Mouse (Mus musculus): Measurements from ENCODE around the gene Matn3. TPM values are rescaled to one million over a fixed set of nuclear protein-coding genes. Genes with fewer than 3 reads are reported as not detected.

Matn3 gene
- 0.27 and 0.60 TPM in 2 replicates for polyA plus RNA-seq (2015; fragmentation: Nextera tagmentation; extraction: Ambion mirVana)

GRCm38 (mm10) chr12:8947714-8948464 lies at the start of gene Matn3:
Gene Matn3, plus strand, starts transcription at chr12:8947929.
- Histone ChIP-seq H3K27me3 (peaks cover 21% of the 10 kb centered on the region), H3K27ac (no peak within 1 kb of the TSS), H3K4me3 (replicated peaks) (peak within 1 kb of the TSS; percentile 51), H3K4me2 (peak within 1 kb of the TSS; percentile 96), H3K9me3 (replicated peaks) (no peaks in the 10 kb centered on the region), H3K9ac (peak within 1 kb of the TSS; percentile 39), H3K4me1 (peaks cover 14% of the 10 kb centered on the region), H3K36me3 (no peaks in the 10 kb centered on the region)
- 2% methylated on average over 42 of the region's 42 CpGs for WGBS
- ATAC-seq (replicated peaks; ENCODE audit: low FRiP score) = peak; percentile 88

- Histone ChIP-seq H3K9me3 (replicated peaks) (no peaks in the 10 kb centered on the region), H3K36me3 (no peaks in the 10 kb centered on the region), H3K4me1 (peaks cover 27% of the 10 kb centered on the region), H3K4me3 (replicated peaks) (no peak overlapping the region), H3K9ac (no peak overlapping the region), H3K4me2 (no peak overlapping the region), H3K27ac (no peak overlapping the region), H3K27me3 (no peaks in the 10 kb centered on the region)
- 74% methylated on average over 19 of the region's 19 CpGs for WGBS
- no peak for ATAC-seq (replicated peaks; ENCODE audit: low FRiP score)
Measured at GRCm38 (mm10) chr12:8898879-8899785, 48.6 kb upstream of the Matn3 start.

GRCm38 (mm10) chr12:8900107-8900698 lies 47.5 kb upstream of the Matn3 start:
- 43% methylated on average over 4 of the region's 4 CpGs for WGBS
- no peak overlapping the region for H3K4me3 ChIP-seq (replicated peaks)
- H3K9ac ChIP-seq = no peak overlapping the region
- no peaks in the 10 kb centered on the region for H3K36me3 ChIP-seq
- H3K4me1 ChIP-seq = peaks cover 27% of the 10 kb centered on the region
- H3K9me3 ChIP-seq (replicated peaks) = no peaks in the 10 kb centered on the region
- no peaks in the 10 kb centered on the region for H3K27me3 ChIP-seq
- no peak; the same call in 1 of the 2 replicates for ATAC-seq (replicated peaks; ENCODE audit: low FRiP score)
- peak overlapping the region; percentile 20; the same call in 1 of the 2 replicates for H3K27ac ChIP-seq
- H3K4me2 ChIP-seq = no peak overlapping the region

GRCm38 (mm10) chr12:8900919-8901663 lies 46.6 kb upstream of the Matn3 start:
- no peak overlapping the region for H3K4me2 ChIP-seq
- H3K4me1 ChIP-seq = peaks cover 27% of the 10 kb centered on the region
- H3K27me3 ChIP-seq = no peaks in the 10 kb centered on the region
- 22% methylated on average over 5 of the region's 5 CpGs for WGBS
- H3K9me3 ChIP-seq (replicated peaks) = no peaks in the 10 kb centered on the region
- H3K27ac ChIP-seq = peak overlapping the region; percentile 74
- no peak overlapping the region for H3K9ac ChIP-seq
- ATAC-seq (replicated peaks; ENCODE audit: low FRiP score) = peak; percentile 47; the same call in 1 of the 2 replicates
- H3K36me3 ChIP-seq = no peaks in the 10 kb centered on the region
- no peak overlapping the region for H3K4me3 ChIP-seq (replicated peaks)

GRCm38 (mm10) chr12:8901934-8902333 lies 45.8 kb upstream of the Matn3 start:
- 14% methylated on average over 2 of the region's 2 CpGs for WGBS
- no peak for ATAC-seq (replicated peaks; ENCODE audit: low FRiP score)
- Histone ChIP-seq H3K9ac (no peak overlapping the region), H3K9me3 (replicated peaks) (no peaks in the 10 kb centered on the region), H3K27me3 (no peaks in the 10 kb centered on the region), H3K4me1 (peaks cover 27% of the 10 kb centered on the region), H3K4me2 (no peak overlapping the region), H3K4me3 (replicated peaks) (no peak overlapping the region), H3K36me3 (no peaks in the 10 kb centered on the region), H3K27ac (0 out of 2 replicates have a peak overlapping the region, but pooled peaks have one; percentile 51)

- no peak overlapping the region for H3K9ac ChIP-seq
- H3K9me3 ChIP-seq (replicated peaks) = no peaks in the 10 kb centered on the region
- peaks cover 22% of the 10 kb centered on the region for H3K4me1 ChIP-seq
- no peaks in the 10 kb centered on the region for H3K27me3 ChIP-seq
- H3K4me3 ChIP-seq (replicated peaks) = no peak overlapping the region
- ATAC-seq (replicated peaks; ENCODE audit: low FRiP score) = peak; percentile 41; the same call in 1 of the 2 replicates
- 30% methylated on average over 3 of the region's 3 CpGs for WGBS
- H3K4me2 ChIP-seq = no peak overlapping the region
- no peak overlapping the region for H3K27ac ChIP-seq
- no peaks in the 10 kb centered on the region for H3K36me3 ChIP-seq
Measured at GRCm38 (mm10) chr12:8902479-8902878, 45.2 kb upstream of the Matn3 start.

- 4% methylated on average over 16 of the region's 16 CpGs for WGBS
- Histone ChIP-seq H3K36me3 (no peaks in the 10 kb centered on the region), H3K4me2 (peak overlapping the region; percentile 27), H3K9ac (0 out of 2 replicates have a peak overlapping the region, but pooled peaks have one; percentile 1), H3K9me3 (replicated peaks) (no peaks in the 10 kb centered on the region), H3K4me1 (peaks cover 42% of the 10 kb centered on the region), H3K27ac (peak overlapping the region; percentile 90), H3K27me3 (no peaks in the 10 kb centered on the region), H3K4me3 (replicated peaks) (no peak overlapping the region)
- peak; percentile 87 for ATAC-seq (replicated peaks; ENCODE audit: low FRiP score)
Measured at GRCm38 (mm10) chr12:8912860-8913685, 34.7 kb upstream of the Matn3 start.

DNA sequence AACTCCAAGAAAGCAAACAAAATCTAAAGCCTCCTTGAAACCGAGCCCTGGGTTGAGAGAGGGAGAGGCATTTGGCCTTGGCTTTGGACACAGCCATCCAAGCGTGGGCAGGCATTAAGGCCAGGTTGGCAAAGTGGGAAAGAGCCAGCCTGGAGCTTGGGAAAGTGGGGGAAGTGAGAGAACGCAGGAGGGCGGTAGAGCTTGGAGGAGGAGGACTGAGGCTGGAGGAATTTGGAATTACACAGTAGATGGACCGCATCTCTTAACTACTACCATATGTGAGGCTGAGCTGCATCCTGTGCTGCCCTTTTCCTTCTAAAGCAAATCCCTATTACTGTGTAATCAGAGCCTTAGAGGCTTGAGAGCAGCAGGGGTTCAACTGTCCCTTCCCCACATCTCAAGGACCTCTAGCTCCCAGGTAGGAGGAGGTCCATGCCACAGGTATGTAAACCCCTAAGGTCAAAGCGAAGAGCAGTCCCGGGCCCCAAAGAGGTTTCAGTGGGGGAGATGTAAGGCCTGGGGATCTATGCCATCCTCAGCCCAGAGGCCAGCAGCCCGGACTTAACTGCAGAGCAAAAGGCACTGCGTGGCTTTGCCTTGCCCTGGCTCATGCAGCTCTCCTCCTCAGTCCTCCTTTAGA lies 33.9 kb upstream of the Matn3 start:
- Histone ChIP-seq H3K4me1 (peaks cover 42% of the 10 kb centered on the region), H3K4me2 (no peak overlapping the region), H3K27ac (peak overlapping the region; percentile 90), H3K9ac (0 out of 2 replicates have a peak overlapping the region, but pooled peaks have one; percentile 23), H3K36me3 (no peaks in the 10 kb centered on the region), H3K4me3 (replicated peaks) (no peak overlapping the region), H3K27me3 (no peaks in the 10 kb centered on the region), H3K9me3 (replicated peaks) (no peaks in the 10 kb centered on the region)
- 38% methylated on average over 9 of the region's 9 CpGs for WGBS
- ATAC-seq (replicated peaks; ENCODE audit: low FRiP score) = peak; percentile 52

- Histone ChIP-seq H3K36me3 (no peaks in the 10 kb centered on the region), H3K4me3 (replicated peaks) (no peak overlapping the region), H3K4me1 (peaks cover 45% of the 10 kb centered on the region), H3K4me2 (peak overlapping the region; percentile 3; the same call in 1 of the 2 replicates), H3K9ac (no peak overlapping the region), H3K27ac (peak overlapping the region; percentile 54), H3K9me3 (replicated peaks) (no peaks in the 10 kb centered on the region), H3K27me3 (no peaks in the 10 kb centered on the region)
- ATAC-seq (replicated peaks; ENCODE audit: low FRiP score) = no peak
- 46% methylated on average over 5 of the region's 5 CpGs for WGBS
Measured at GRCm38 (mm10) chr12:8916378-8916777, 31.4 kb upstream of the Matn3 start.

GRCm38 (mm10) chr12:8919231-8919630 lies 28.5 kb upstream of the Matn3 start:
- Histone ChIP-seq H3K9me3 (replicated peaks) (no peaks in the 10 kb centered on the region), H3K27me3 (no peaks in the 10 kb centered on the region), H3K9ac (no peak overlapping the region), H3K4me2 (no peak overlapping the region), H3K36me3 (0 out of 2 replicates have a peak, but pooled peaks cover under 1% of the 10 kb centered on the region), H3K27ac (no peak overlapping the region), H3K4me3 (replicated peaks) (no peak overlapping the region), H3K4me1 (peaks cover 30% of the 10 kb centered on the region)
- WGBS = 91% methylated on average over 3 of the region's 3 CpGs
- ATAC-seq (replicated peaks; ENCODE audit: low FRiP score) = no peak

Measured in kidney, embryonic 15.5 days (tissue).